Mouse (Mus musculus) kidney, postnatal 25 days (tissue): ENCODE measurements at regions not wholly inside any gene's neighbourhood (a gene's known extent, or its start where the extent isn't known, plus 50 kb on each side); places are given as distances from the start of the nearest gene placed in this dataset.

Experiments used
- DNase-seq, 2 experiments: peaks; one replicate each; pipeline ENCODE4 v3.0.0; 2021; ENCODE audit warnings: mixed read lengths in 2 of 2

DNA sequence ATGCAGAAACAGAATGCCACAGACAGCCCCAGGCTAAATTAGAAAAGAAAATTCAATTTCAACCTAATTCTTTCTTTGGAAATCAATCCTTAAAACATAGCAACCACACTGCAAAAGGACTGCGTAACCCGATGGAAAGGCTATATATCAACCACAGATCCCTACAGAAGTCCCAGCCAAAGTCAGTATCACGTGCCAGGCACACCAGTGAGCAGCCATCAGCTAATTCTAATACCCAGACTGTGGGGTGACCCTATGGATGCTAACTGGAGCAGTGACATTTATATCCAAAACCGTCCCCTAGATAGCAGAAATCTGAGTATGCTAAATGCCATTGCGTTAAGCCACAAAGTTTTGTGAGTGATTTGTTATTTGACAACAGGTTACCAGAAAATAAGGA lies 286.5 kb upstream of the N6amt1 start:
- no peak for DNase-seq

- DNase-seq: no peak
These were observed 293.5 kb upstream of the N6amt1 start for GRCm38 (mm10) chr16:87060473-87060872.

GRCm38 (mm10) chr16:87049741-87050383 lies 304.1 kb upstream of the N6amt1 start:
- no peak for DNase-seq

DNA sequence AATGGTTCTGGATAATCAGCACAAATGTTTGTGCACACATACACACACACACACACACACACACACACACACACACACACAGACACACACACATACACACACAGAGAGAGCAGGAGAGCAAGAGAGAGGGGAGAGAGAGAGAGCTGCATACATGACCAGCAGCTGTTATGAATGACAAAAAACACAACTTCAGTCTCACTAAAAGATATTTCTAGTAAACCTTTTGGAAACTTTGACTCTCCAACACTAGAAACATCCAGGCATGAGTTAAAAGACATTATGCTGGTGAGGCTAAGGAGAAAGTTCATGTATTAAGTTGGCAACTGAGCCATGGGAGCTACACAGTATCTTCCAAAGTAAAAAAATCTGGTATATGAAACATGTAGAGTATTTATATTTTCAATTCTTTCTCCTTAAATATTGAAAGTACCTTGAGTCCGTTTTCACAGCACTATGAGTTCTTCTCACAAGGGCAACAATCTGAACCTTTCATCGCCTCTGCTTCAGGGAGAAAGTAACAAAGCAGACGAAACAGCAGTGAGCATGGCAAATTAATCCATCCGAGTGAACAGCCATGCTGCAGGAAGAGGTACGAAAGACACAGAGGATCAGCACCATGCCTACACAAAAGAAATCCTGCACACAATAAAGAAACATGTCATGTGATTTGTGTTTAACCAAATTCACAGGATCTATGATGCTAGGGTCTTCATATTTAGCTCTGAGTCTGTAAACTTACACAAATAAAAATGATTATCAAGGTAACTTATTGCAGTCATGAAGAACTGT lies 309.0 kb upstream of the N6amt1 start:
- no peak for DNase-seq

- no peak for DNase-seq
These were observed 310.3 kb upstream of the N6amt1 start for GRCm38 (mm10) chr16:87043689-87044088.

- DNase-seq: no peak
These were observed 313.6 kb upstream of the N6amt1 start for GRCm38 (mm10) chr16:87040366-87040765.

DNA sequence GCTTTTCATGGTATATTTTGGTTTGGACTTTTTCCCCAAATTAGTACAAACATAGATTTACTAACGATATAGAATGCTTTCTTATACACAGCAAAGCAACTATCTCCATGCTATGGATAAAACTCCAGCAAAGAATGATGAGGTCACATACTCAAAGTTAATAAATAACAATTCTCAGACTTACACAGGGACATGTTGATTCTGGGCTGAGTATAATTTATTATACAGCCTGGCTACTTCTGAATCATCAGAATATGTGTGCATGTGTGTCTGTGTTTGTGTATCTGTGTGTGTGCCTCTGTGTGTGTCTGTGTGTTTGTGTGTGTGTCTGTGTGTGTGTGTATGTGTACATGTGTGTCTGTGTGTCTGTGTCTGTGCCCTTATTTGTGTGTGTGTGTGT lies 314.1 kb upstream of the N6amt1 start:
- no peak for DNase-seq

DNA sequence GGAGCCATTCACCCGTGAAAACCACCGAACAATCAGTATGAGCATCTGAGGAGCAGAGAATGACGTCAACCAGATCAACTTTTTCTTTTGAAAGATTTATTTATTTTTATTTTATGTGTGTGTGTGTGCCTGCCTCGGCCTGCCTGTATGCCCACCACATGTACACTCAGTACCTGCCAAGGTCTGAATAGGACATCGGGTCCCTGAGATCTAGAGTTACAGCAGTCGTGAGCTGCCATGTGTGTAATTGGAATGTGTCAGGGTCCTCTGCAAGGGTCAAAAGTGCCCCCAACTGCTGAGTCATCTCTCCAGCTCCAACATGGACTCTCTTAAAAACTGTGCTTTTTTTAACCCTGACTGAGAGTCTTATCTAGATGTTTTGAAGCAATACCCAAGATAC lies 316.9 kb upstream of the N6amt1 start:
- no peak for DNase-seq

GRCm38 (mm10) chr16:87031836-87032235 lies 322.1 kb upstream of the N6amt1 start:
- DNase-seq: no peak

DNA sequence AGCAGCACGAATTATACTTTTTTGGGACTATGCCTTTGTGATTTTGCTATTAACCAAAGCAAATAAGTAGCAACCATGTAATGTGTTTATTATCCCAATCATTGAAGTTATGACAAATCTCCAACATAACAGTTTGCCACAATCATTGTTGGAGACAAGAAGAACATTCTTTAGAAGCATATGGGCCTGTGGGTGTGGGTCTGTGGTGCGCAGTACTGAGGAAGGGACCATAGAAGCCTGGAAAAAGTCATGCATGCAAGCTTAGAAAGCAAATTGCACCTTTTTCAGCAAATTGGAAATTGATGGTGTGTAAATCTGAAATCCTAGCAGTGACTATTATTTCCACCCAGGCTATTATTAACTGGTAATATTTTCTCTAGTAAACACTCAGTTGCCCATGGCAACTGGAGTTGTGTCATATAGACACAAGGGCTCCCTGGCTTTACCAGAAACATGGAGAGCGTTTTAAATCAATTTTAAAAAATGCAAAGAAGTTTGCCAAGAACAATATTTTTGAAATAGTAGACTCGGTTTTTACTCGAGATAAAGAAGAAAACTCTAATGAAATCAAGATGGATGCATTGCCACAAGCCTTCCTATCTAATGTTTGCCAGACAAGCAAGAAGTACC lies 325.4 kb upstream of the N6amt1 start:
- no peak for DNase-seq

GRCm38 (mm10) chr16:87027621-87028020 lies 326.4 kb upstream of the N6amt1 start:
- DNase-seq: no peak

DNA sequence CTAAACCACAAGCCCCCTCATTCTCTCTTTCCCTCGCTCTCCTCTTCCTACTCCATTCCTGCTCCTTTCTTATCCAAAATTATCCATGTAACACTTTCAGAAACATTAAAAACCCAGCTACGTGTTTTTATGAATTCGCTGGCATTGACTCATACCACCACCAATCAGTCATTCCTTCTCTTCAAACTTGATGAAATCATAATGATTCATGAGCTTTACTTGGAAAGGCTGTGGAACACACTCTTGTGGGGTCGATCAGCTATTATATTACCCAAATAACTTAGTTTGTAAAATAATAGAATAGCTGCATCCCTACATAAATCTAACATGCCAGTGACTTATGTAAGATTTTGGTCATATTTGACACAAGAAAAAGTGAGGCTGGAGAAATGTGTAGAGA lies 331.9 kb upstream of the N6amt1 start:
- no peak for DNase-seq

DNA sequence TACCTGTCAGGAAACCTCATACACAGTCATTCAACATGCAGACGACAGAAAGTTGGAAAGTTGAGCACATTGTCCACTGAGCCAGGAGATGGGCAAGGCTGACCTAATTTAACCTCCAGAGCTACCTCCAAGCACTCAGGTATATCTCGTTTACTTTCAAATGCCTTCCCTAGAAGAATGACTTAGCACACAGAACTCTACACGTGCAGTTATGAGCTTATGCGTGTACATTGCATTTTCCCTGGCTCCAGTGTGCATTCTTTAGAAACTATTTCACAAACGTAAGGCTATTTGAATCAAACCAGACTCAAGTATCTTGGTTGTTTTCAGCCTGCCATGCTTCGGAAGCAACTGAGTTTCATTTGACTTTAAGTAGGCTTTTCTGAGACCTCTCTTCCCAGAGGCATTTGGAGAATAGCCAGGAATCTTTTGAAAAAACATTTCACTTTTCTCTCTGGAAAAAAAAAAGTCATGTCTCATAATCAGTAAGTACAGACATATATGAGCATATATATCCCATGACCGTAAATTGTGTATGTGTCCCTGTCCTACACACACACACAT lies 336.8 kb upstream of the N6amt1 start:
- no peak for DNase-seq

DNA sequence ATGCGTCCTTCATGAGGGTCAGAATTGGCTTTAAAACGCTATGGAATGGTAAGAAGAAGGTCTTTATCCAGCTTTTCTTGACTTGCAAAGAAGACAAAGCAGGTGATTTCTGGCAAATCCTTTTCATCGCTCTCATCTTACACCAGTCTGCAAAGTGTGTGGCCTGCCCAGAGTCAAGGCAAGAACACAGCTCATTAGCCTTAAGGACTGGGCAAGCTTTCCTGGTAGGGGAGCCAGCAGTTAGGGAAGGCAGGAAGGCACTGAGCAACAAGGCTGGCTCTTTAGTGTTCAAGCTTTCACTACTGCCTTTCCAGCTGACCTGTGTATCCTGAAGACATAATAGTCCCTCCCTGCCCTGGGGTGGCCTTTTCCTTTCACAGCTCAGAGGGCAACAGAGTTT lies 352.4 kb upstream of the N6amt1 start:
- DNase-seq: no peak

- DNase-seq: no peak
These were observed 352.9 kb upstream of the N6amt1 start for GRCm38 (mm10) chr16:87001135-87001534.

- DNase-seq: no peak
These were observed 382.3 kb upstream of the N6amt1 start for GRCm38 (mm10) chr16:86971691-86972090.

DNA sequence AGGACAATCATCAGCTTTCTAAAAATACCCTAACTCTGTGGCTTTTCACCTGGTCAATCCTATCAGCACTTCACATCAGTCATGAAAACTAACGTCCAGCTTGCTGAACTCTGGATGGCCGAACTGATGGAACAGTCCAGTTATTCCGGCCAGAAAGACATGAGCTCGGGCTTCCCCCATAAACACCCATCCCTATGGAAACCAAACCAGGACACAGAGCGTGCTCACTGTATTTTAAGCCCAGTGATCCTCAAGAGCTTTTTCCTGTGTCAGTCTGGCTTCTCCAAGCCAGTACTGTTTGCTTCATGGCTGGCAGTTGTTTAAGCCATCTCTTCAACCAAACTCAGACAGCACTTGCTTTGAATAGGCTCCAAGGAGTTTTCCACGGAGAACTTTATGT lies 404.3 kb upstream of the N6amt1 start:
- no peak for DNase-seq

DNA sequence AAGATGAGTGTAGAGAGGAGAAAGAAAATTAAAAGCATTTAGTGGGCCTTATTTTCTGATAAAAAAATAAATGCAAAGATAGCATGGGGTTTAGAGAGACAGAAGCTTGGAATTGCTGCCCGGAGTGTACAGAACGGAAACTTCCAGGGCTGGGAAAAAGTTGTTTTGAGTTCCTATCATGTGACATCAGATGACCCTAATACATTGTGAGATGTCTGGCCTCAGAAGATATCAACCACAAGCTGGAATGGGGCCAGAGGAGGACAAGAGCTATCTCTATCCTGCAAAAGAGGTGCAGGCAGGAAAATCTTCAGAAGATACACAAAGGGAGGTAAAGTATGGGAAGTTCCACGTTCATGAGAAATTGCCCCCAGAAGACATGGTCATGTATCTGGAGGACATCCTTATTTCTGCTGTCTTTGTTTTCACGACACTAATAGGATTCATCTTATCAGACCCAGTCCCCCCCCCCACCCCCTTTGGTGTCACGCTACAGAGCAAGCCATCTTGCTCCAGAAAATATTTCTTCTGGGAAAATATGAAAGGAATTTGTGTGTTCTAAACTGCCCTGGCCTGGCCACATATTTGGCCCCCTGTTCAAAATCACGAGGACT lies 408.3 kb upstream of the N6amt1 start:
- peak; percentile 31 to 41 for DNase-seq

DNA sequence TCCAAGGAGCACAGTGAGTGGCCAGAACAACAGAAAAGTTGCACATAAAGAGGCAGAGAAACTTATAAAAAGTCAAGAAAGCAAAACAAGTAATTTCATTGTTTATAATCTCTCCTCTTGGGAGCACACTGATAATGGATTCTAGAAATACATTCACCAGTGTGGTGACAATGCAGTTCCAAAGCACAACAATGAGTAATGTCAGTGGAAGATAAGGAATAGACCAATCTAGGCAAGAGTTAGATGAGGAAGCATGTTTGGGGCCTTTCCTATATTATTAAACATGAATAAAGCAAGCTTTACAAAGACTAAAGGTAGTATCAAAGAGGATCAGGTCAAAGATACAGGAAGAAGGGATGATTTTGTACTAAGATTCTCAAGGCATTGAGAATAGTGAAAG lies 408.9 kb upstream of the N6amt1 start:
- DNase-seq: no peak

DNA sequence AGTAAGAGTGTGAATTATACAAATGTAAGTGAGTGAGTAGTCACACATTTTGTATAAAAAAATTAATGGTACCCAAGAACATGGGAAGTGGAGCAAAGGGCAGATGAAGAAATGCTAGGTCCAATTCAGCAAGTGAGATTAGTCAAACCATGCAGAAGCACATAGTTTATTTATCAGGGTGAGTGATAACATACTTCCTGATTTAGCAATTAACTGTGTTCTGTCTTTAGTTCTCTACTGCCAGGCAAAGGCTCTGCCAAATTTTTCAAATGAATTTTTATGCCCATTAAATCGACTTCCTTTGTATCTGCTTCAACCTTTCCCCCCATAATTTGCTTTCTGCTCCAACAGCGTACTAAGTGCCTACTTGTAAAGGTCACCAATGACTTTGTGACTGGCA lies 419.0 kb upstream of the N6amt1 start:
- DNase-seq: no peak

GRCm38 (mm10) chr16:86932765-86933164 lies 421.2 kb upstream of the N6amt1 start:
- peak in 1 of 2 experiments; percentile 34 for DNase-seq

GRCm38 (mm10) chr16:86897967-86898710 lies 455.8 kb upstream of the N6amt1 start:
- no peak for DNase-seq

DNA sequence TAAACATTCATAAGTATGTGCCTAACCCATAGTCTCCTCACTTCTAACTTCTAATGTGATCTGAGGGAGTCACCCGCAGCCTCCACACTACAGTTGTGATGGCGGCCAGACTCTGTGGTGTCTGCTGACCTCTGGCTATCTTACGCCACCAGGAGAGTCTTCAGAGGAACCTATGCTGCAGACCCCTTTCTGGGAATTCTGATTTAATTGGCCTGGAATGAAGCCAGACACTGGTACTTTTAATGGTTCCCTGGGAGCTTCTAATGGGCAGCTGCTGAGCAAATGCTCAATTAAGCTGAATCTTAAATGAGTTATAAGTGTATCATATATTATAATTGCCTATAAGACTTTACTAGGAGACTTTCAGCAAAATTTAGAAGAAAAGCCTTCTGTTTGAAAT lies 459.0 kb upstream of the N6amt1 start:
- DNase-seq: no peak
